Mouse (Mus musculus) CD4-positive, CD25-positive, alpha-beta regulatory T cell, adult 2 months (primary cell): ENCODE measurements around the gene Arfgef3.
A peak's percentile ranks its signal among the peaks of the same experiment; 100 is the strongest.
"Not testable (repeated sequence)": the region's sequence is repeated elsewhere in the genome, so short reads cannot be mapped to it uniquely, and the experiment has no call there.

Experiments
- DNase-seq: peaks from one replicate; pipeline ENCODE4 v3.0.0-alpha.2; 2012; ENCODE audit warnings: low read depth, low spot score

The Arfgef3 gene

DNA sequence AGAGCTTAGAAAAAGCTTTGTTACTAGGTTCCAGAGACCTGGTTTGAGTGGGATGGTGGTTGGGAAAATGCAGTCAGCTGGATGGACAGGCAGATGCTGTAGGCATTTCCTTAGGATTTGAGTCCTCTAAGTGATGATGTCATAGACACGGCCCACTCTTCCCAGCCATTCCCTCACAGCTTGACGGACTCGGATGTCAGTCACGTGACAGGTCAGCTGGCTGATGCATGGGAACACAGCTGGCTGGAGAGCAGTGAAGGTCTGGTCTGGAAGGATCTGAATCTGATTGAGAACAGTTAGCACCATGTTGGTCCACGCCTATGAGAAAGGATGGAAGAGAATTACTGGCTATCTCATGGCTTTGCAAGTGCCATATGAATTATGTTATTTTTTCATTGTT is 154.3 kb downstream of the Arfgef3 start:
- DNase-seq = no peak

DNA sequence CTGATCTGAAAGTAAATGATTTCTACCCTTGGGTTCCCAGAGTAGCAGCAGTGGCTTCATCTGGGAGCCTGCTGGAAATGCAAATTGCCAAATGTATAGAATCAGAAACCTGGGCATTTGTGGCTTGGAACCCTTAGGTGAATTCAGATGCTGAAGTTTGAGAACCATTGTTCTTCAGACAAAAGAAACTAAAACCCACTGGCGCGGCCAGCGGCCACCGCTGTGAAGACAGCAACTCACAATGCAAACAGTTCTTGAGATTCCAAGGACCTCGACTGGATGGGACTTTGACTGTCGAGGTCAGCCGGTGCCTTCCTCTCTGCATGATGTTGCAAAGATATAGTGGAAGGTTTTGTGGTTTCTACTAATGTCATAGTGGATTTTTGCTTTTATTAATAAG is 159.6 kb downstream of the Arfgef3 start:
- no peak for DNase-seq

DNA sequence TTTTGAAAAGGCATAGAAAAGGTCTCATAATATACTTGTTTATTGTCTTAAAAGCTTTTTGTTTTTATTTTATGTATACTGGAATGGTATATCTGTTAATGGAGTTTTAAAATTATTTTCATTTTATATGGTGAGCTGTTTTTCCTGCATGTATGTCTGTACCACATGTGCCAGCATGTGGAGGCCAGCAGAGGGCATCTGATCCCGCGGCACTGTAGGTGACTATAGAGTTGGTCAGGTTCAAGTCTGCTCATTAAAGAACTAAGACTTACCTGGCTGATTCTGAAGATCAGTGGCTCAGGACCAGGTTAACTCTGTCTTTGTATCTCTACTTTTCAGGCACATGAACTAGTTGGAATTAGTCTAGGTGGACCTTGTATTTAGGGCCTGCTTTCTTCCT is 171.2 kb downstream of the Arfgef3 start:
- DNase-seq = peak; percentile 33

DNA sequence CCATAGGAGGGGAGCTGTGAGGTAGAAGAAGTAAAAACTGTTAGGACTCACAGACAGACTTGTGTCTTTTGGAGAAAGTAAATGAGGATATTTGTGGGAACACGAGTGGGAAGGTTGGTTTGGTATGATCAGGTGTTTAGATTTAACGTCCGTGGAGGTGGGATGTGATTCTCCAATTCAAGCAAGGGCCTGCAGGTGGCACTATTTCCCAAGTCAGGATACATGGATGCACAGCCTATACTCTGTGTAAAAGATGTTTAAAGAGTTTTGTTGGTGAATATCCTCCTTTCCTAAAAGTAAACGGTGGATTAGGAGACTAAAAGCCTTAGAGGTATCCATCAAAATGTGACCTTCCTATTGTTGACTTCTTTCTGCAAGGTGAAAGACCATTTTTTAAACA is 180.8 kb downstream of the Arfgef3 start:
- peak; percentile 55 for DNase-seq

DNA sequence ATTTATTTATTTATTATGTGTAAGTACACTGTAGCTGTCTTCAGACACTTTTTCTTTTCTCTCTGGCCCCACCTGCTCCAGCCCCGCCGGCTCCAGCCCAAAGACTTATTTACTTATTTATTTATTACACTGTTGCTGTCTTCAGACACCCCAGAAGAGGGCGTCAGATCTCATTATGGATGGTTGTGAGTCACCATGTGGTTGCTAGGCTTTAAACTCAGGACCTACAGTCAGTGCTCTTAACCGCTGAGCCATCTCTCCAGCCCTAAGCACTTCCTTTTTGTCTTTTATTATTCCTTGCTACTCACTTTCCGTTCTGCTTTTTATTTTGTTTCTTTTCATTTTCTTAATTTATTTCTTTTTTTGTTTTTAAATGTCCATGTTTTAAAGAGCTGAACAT is 182.3 kb downstream of the Arfgef3 start:
- no peak for DNase-seq

DNA sequence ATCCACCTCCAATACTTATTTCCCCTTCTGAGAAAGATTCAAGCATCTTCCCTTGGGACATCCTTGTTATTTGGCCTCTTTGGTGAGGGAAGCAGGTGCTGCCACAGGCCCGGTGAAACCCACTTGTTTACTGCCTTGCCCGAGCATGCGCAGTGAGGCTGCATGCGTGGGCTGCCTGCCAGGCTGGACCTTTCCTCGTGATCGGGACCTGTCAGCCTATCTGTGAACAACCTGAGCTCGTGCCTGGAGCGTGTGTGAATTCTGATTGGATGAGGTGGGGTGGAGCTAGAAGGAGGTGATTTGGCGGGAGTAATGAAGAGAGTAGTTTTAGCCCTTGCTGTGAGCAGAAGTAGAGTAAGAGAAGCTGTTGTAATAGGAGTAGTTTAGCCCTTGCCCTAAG is 184.7 kb downstream of the Arfgef3 start:
- not testable (repeated sequence) for DNase-seq

DNA sequence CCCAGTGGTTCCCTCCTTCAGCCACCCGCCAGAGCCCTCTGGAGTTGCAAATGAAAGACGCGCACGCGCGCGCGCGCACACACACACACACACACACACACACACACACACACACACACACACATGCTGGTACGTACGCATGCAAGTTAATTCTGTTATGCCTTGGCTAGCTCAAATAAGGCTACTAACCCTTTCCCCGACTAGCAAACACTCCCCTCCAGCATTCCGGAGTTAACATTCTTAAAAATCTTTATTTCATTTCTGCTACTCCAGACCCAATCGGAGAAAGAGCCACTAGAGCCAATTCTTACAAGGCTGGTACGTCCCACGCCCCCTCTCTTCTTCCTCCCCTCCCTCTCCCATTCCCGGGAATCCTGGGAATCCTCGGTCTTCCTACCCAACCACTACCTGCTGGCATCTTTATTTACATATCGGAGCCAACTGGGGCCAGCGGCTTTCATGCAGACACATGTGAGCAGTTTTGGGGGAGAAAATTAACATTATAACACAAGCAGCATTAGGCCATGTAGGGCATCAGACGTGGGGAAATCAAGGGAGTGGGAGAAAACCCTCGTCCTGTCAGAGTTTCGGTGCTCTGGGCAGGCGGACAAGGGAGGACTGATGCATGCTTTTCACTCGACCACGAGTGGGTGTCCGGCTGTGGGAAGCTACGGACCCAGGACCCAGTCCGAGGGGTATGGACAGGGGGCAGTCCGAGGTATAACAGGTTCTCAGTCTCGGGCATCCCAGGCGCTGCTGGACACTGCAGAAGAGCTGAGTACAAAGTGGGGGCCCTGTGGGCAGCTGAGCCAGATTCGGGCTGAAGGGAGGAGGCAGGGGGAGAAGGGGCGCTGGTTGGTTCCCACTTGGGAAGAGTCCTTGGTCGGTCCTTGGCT is 194.2 kb downstream of the Arfgef3 start:
- DNase-seq = no peak

DNA sequence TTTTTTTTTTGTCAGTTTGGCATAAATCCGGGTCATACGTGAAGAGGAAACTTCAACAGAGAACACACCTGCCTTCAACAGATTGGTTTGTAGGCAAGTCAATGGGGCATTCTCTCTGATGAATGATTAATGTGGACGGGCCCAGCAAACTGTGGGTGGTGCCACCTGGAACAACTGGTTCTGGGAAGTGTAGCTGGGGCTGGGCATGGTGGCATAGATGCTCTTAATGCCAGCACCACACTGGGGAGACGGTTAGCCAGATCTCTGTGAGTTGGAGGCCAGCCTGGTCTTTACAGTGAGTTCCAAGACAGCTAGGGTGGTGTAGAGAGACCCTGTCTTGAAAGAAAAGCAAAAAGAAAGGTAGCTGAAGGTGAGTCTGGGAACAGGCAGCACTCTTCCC is 196.4 kb downstream of the Arfgef3 start:
- DNase-seq = no peak

DNA sequence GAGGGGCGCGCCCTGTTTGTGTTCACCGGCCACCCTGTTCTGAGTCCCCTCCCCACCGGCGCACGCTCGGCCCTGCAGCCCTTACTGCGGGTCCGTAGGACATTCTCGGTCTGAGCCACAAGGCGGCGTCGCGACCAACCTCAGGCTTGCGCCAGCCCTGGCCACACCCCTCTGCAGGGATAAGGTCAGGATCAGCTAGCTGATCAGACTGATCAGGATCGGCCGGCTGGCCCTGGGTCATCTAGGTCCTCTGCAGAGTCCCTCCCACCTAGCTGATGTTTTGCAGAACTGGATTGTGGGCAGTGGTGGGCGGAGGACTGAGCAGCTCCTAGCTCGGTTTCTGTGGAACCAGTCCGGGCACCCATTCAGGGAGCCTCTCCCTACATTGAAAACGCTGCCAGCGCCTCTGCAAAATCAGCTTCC is 197.9 kb downstream of the Arfgef3 start, which contains the start of gene Hebp2:
Gene Hebp2 (minus strand): TSS at position 264 of the 423 bp plus-strand sequence.
- DNase-seq = peak; percentile 34

DNA sequence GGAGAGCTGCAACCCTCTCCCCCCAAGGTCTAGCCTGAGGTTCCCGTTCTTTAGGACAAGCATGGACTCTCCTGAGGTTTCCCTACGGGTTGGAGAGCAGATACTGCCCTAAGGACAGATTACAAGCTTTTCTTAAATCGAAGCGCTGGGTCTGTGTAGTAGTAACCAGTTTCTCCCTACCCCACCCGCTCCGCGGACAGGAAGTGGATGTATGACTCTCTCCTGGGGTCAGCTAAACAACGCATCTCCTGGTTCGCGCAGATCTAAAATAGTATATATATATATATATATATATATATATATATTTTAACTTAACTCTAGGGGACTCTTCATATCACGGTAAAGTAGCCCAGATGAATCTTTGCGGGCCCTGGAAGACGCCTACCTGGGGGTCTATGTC is 198.4 kb downstream of the Arfgef3 start:
- no peak for DNase-seq

DNA sequence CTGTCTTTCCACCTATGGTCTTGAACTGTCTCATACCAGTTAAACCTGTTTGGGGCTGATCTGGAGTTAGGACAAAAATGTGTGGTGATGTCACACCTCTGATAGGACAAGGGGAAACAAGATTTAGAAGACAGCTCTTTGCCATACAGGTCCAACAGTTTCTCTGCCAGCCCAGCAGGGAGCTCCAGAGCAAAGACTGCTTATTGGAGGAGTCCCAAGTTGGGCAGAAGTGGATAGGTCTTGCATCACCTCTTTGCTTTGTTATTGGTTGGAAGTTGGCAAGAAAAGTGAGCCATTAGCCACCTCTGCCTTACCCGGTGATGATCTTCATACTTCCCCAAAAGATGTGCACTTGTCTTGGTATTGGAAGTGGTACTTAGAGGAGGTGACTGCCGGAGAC is 206.9 kb downstream of the Arfgef3 start:
- no peak for DNase-seq

DNA sequence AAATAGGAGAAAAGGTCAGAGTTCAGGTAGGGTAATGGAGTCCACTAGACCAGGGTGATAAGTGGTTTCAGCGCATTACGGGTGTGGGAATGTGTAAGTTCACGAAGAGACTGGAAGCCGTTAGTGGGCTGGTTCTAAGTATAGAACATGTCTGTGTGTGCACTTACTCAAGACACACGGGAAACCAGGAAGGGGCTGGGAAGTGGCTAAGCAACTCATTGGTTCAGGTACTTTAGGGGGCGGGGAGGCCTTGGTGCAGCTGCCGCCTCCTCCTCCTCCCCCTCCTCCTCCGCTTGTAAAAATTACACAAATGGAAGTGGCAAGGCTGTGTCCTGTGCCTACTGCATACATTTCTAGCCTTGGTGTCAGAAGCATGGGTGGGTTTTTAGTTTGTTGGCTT is 211.5 kb downstream of the Arfgef3 start:
- no peak for DNase-seq
